Mouse (Mus musculus) ES-E14 (cell line): ENCODE measurements around the gene Skap1. TPM values are rescaled to one million over a fixed set of nuclear protein-coding genes. Genes with fewer than 3 reads are reported as not detected.

Experiments
- DNase-seq: peaks from one replicate; pipeline ENCODE4 v3.0.0-alpha.2; 2013; ENCODE audit warnings: low read depth, low spot score
- H3K27ac ChIP-seq: 2 replicates; pipeline ENCODE4 v1.5.1; 2012; ENCODE audit warnings: low read depth, mild to moderate bottlenecking, low read length, moderate library complexity, mixed read lengths; ENCODE audit not compliant: poor library complexity, insufficient read depth, severe bottlenecking
- H3K36me3 ChIP-seq: 2 replicates; pipeline ENCODE4 v1.6.1; 2012; ENCODE audit warnings: mild to moderate bottlenecking, low read length, moderate library complexity, mixed read lengths; ENCODE audit not compliant: control insufficient read depth, poor library complexity, insufficient read depth, severe bottlenecking
- H3K4me1 ChIP-seq, 2 experiments: fragments of 150-350 bp in 1 of 2; sonication (generic) in 1 of 2; 2 replicates each; pipeline ENCODE4 v1.6.1; 2012; ENCODE audit warnings: low read length in 2 of 2, mild to moderate bottlenecking in 1 of 2, mixed read lengths in 1 of 2; ENCODE audit not compliant: control insufficient read depth in 2 of 2, insufficient read depth in 2 of 2, poor library complexity in 1 of 2
- H3K4me3 ChIP-seq, 2 experiments: fragments of 150-350 bp in 1 of 2; sonication (generic) in 1 of 2; 2 replicates each; pipeline ENCODE4 v1.5.1; 2012; ENCODE audit warnings: low read length in 2 of 2, low read depth in 1 of 2, mild to moderate bottlenecking in 1 of 2, mixed read lengths in 1 of 2; ENCODE audit not compliant: insufficient read depth in 1 of 2, poor library complexity in 1 of 2, severe bottlenecking in 1 of 2
- H3K9ac ChIP-seq: 2 replicates; pipeline ENCODE4 v1.6.1; 2012; ENCODE audit warnings: low read depth, mild to moderate bottlenecking, low read length, mixed read lengths; ENCODE audit not compliant: poor library complexity, insufficient read depth, severe bottlenecking
- H3K9me3 ChIP-seq: fragments of 150-350 bp; sonication (generic); 2 replicates; pipeline ENCODE4 v1.6.1; 2012; ENCODE audit warnings: low read depth, mild to moderate bottlenecking, low read length; ENCODE audit not compliant: control insufficient read depth, insufficient read depth
- CHD2 ChIP-seq: IDR thresholded peaks from 2 replicates; pipeline ENCODE4 v1.6.1; 2014; ENCODE audit warnings: mild to moderate bottlenecking, low read depth, low read length, inconsistent platforms
- HCFC1 ChIP-seq: IDR thresholded peaks from 2 replicates; pipeline ENCODE4 v1.6.1; 2012; ENCODE audit warnings: low read length, inconsistent platforms, borderline replicate concordance; ENCODE audit not compliant: insufficient read depth
- MAFK ChIP-seq: IDR thresholded peaks from 2 replicates; pipeline ENCODE4 v1.6.1; 2014; ENCODE audit warnings: mild to moderate bottlenecking, low read depth, low read length, inconsistent platforms; ENCODE audit not compliant: insufficient read depth
- ZC3H11A ChIP-seq: IDR thresholded peaks from 2 replicates; pipeline ENCODE4 v1.6.1; 2012; ENCODE audit warnings: low read depth, mild to moderate bottlenecking, inconsistent platforms, low read length, borderline replicate concordance
- ZNF384 ChIP-seq: IDR thresholded peaks from 2 replicates; pipeline ENCODE4 v1.6.1; 2012; ENCODE audit warnings: low read depth, low read length, inconsistent platforms
- in situ Hi-C, 2 experiments: fragments of 600-800 bp; cut with MboI; formaldehyde crosslinking; loops; one replicate each; pipeline ENCODE4 v1.15.1; 2025; ENCODE audit warnings: low sequenced_read_pairs in 2 of 2, inconsistent platforms in 1 of 2; ENCODE audit not compliant: unreplicated experiment in 2 of 2
- total RNA-seq: library from RNA; depleted of rRNA; stranded (reverse); fragments of 300-350 nt; gene quantifications from 2 replicates; pipeline ENCODE4 v1.2.3, GENCODE M21; 2012

Skap1 gene
- total RNA-seq, 1 experiment: 0.40 TPM

- TF ChIP-seq HCFC1 (no peak), ZC3H11A (no peak), CHD2 (no peak), ZNF384 (no peak), MAFK (no peak)
- in situ Hi-C loops: no loop called here
- Histone ChIP-seq H3K9ac (no peak overlapping the region), H3K4me3 (no peak overlapping the region), H3K4me1 (peaks cover 0 to 2% of the 10 kb centered on the region in 2 experiments; a peak in 1 of 4 replicates), H3K27ac (no peak overlapping the region), H3K36me3 (no peaks in the 10 kb centered on the region), H3K9me3 (no peaks in the 10 kb centered on the region)
- DNase-seq: no peak
Observed at GRCm38 (mm10) chr11:96482711-96483110, 18.3 kb downstream of the Skap1 start.

GRCm38 (mm10) chr11:96483179-96483578 lies 18.8 kb downstream of the Skap1 start:
- no peak for TF ChIP-seq ZNF384
- peak; percentile 86 for TF ChIP-seq MAFK
- H3K9me3 ChIP-seq: no peaks in the 10 kb centered on the region
- peaks cover 0 to 2% of the 10 kb centered on the region in 2 experiments; a peak in 1 of 4 replicates for H3K4me1 ChIP-seq
- no peaks in the 10 kb centered on the region for H3K36me3 ChIP-seq
- in situ Hi-C loops: no loop called here
- no peak overlapping the region for H3K27ac ChIP-seq
- no peak for DNase-seq
- no peak overlapping the region for H3K4me3 ChIP-seq
- H3K9ac ChIP-seq: no peak overlapping the region

- no peaks in the 10 kb centered on the region for H3K36me3 ChIP-seq
- DNase-seq: no peak
- H3K4me1 ChIP-seq: no peaks in the 10 kb centered on the region
- H3K9ac ChIP-seq: no peak overlapping the region
- in situ Hi-C loops: no loop called here
- H3K9me3 ChIP-seq: no peaks in the 10 kb centered on the region
- no peak overlapping the region for H3K4me3 ChIP-seq
- H3K27ac ChIP-seq: no peak overlapping the region
- no peak for TF ChIP-seq ZNF384
- TF ChIP-seq ZC3H11A: no peak
- no peak for TF ChIP-seq CHD2
- TF ChIP-seq MAFK: no peak
- TF ChIP-seq HCFC1: no peak
Observed at GRCm38 (mm10) chr11:96498481-96498880, 34.1 kb downstream of the Skap1 start.

GRCm38 (mm10) chr11:96501042-96501441 lies 36.6 kb downstream of the Skap1 start:
- in situ Hi-C loops: no loop called here
- Histone ChIP-seq H3K9ac (no peak overlapping the region), H3K4me3 (no peak overlapping the region), H3K36me3 (no peaks in the 10 kb centered on the region), H3K9me3 (no peaks in the 10 kb centered on the region), H3K27ac (no peak overlapping the region), H3K4me1 (no peaks in the 10 kb centered on the region)
- no peak for DNase-seq
- TF ChIP-seq HCFC1 (no peak), ZC3H11A (no peak), MAFK (no peak), ZNF384 (no peak), CHD2 (no peak)

GRCm38 (mm10) chr11:96502948-96503347 lies 38.6 kb downstream of the Skap1 start:
- in situ Hi-C loops: no loop called here
- Histone ChIP-seq H3K27ac (no peak overlapping the region), H3K4me1 (no peaks in the 10 kb centered on the region), H3K9me3 (no peaks in the 10 kb centered on the region), H3K9ac (no peak overlapping the region), H3K36me3 (no peaks in the 10 kb centered on the region), H3K4me3 (no peak overlapping the region)
- no peak for DNase-seq
- no peak for TF ChIP-seq ZC3H11A
- no peak for TF ChIP-seq MAFK
- TF ChIP-seq CHD2: no peak
- TF ChIP-seq HCFC1: no peak
- no peak for TF ChIP-seq ZNF384
